Mouse (Mus musculus): Measurements from ENCODE around the gene Lgr4. TPM values are rescaled to one million over a fixed set of nuclear protein-coding genes. Genes with fewer than 3 reads are reported as not detected.

Lgr4 gene
- total RNA-seq, 2 experiments from 2014 or later: 24.7 to 24.9 TPM

GRCm38 (mm10) chr2:109969926-109970532 lies 52.6 kb downstream of the Lgr4 start:
- DNase-seq: no peak
- intact Hi-C loops (cut with DNase I): loop anchor here (5.0 kb wide), 1 partner anchor 53 kb away; the partner anchor contains the start of gene Lgr4

- no peak for DNase-seq
- intact Hi-C loops (cut with DNase I): loop anchor here (5.0 kb wide), 1 partner anchor 54 kb away; the partner anchor contains the start of gene Lgr4
These were observed 53.4 kb downstream of the Lgr4 start for GRCm38 (mm10) chr2:109970744-109971410.

GRCm38 (mm10) chr2:109972310-109972709 lies 54.9 kb downstream of the Lgr4 start:
- DNase-seq: no peak
- intact Hi-C loops (cut with DNase I): loop anchor here (5.0 kb wide), 1 partner anchor 55 kb away; the partner anchor contains the start of gene Lgr4

GRCm38 (mm10) chr2:109972922-109973321 lies 55.5 kb downstream of the Lgr4 start:
- intact Hi-C loops (cut with DNase I): loop anchor here (5.0 kb wide), 1 partner anchor 56 kb away; the partner anchor contains the start of gene Lgr4
- DNase-seq: no peak

GRCm38 (mm10) chr2:109974807-109975206 lies 57.4 kb downstream of the Lgr4 start:
- DNase-seq: no peak
- intact Hi-C loops (cut with DNase I): loop anchor here (5.0 kb wide), 1 partner anchor 58 kb away; the partner anchor contains the start of gene Lgr4

GRCm38 (mm10) chr2:109976181-109976580 lies 58.7 kb downstream of the Lgr4 start:
- intact Hi-C loops (cut with DNase I): no loop called here
- DNase-seq: no peak

GRCm38 (mm10) chr2:109977322-109977721 lies 59.9 kb downstream of the Lgr4 start:
- intact Hi-C loops (cut with DNase I): no loop called here
- no peak for DNase-seq

GRCm38 (mm10) chr2:109979209-109979608 lies 61.8 kb downstream of the Lgr4 start:
- intact Hi-C loops (cut with DNase I): no loop called here
- no peak for DNase-seq

GRCm38 (mm10) chr2:109983435-109983834 lies 66.0 kb downstream of the Lgr4 start:
- intact Hi-C loops (cut with DNase I): no loop called here
- no peak for DNase-seq

- DNase-seq: no peak
- intact Hi-C loops (cut with DNase I): no loop called here
These were observed 67.5 kb downstream of the Lgr4 start for GRCm38 (mm10) chr2:109984930-109985329.

- intact Hi-C loops (cut with DNase I): no loop called here
- no peak for DNase-seq
These were observed 68.1 kb downstream of the Lgr4 start for GRCm38 (mm10) chr2:109985560-109985959.

- intact Hi-C loops (cut with DNase I): no loop called here
- DNase-seq: no peak
These were observed 68.8 kb downstream of the Lgr4 start for GRCm38 (mm10) chr2:109986036-109986785.

- intact Hi-C loops (cut with DNase I): no loop called here
- DNase-seq: no peak
These were observed 70.5 kb downstream of the Lgr4 start for GRCm38 (mm10) chr2:109987946-109988345.

GRCm38 (mm10) chr2:109989196-109989595 lies 71.7 kb downstream of the Lgr4 start:
- DNase-seq: no peak
- intact Hi-C loops (cut with DNase I): no loop called here

- intact Hi-C loops (cut with DNase I): no loop called here
These were observed 72.4 kb downstream of the Lgr4 start for GRCm38 (mm10) chr2:109989679-109990473.

GRCm38 (mm10) chr2:109991754-109992153 lies 74.3 kb downstream of the Lgr4 start:
- DNase-seq: no peak

More at GRCm38 (mm10) chr2:109989679-109990473, 72.4 kb downstream of the Lgr4 start:
- DNase-seq: no peak

GRCm38 (mm10) chr2:109992448-109993073 lies 75.1 kb downstream of the Lgr4 start:
- intact Hi-C loops (cut with DNase I): no loop called here
- no peak for DNase-seq

More at GRCm38 (mm10) chr2:109991754-109992153, 74.3 kb downstream of the Lgr4 start:
- intact Hi-C loops (cut with DNase I): no loop called here

- intact Hi-C loops (cut with DNase I): no loop called here
- DNase-seq: no peak
These were observed 76.0 kb downstream of the Lgr4 start for GRCm38 (mm10) chr2:109993404-109993803.

- DNase-seq: no peak
- intact Hi-C loops (cut with DNase I): loop anchor here (5.0 kb wide), 1 partner anchor 78 kb away; the partner anchor contains the start of gene Lgr4
These were observed 77.6 kb downstream of the Lgr4 start for GRCm38 (mm10) chr2:109995061-109995460.

GRCm38 (mm10) chr2:109996411-109996810 lies 79.0 kb downstream of the Lgr4 start:
- intact Hi-C loops (cut with DNase I): loop anchor here (5.0 kb wide), 1 partner anchor 79 kb away; the partner anchor contains the start of gene Lgr4
- no peak for DNase-seq
